Mouse (Mus musculus) lung, embryonic 16.5 days (tissue): ENCODE measurements around the gene Gm11032. TPM values are rescaled to one million over a fixed set of nuclear protein-coding genes. Genes with fewer than 3 reads are reported as not detected.

Source experiments
- ATAC-seq: fragments of 200-750 bp; cut with Nextera tagmentation; 2 replicates; pipeline ENCODE4 v1.8.0; 2017; ENCODE audit warnings: low read depth, mild to moderate bottlenecking, moderate library complexity
- H3K27ac ChIP-seq: fragments of 300-500 bp; sonication (generic); 2 replicates; pipeline ENCODE4 v1.5.1; 2014; ENCODE audit warnings: mild to moderate bottlenecking, control low read depth, low read length
- H3K27me3 ChIP-seq: fragments of 300-500 bp; sonication (generic); 2 replicates; pipeline ENCODE4 v1.6.1; 2014; ENCODE audit warnings: low read depth, low read length, mixed read lengths; ENCODE audit not compliant: control insufficient read depth, insufficient read depth
- H3K36me3 ChIP-seq: fragments of 300-500 bp; sonication (generic); 2 replicates; pipeline ENCODE4 v1.6.1; 2014; ENCODE audit warnings: low read length; ENCODE audit not compliant: control insufficient read depth, insufficient read depth
- H3K4me1 ChIP-seq: fragments of 300-500 bp; sonication (generic); replicated peaks from 2 replicates; pipeline ENCODE4 v1.6.1; 2014; ENCODE audit warnings: low read length, mixed read lengths; ENCODE audit not compliant: control insufficient read depth, insufficient read depth
- H3K4me2 ChIP-seq: fragments of 300-500 bp; sonication (generic); 2 replicates; pipeline ENCODE4 v1.6.1; 2014; ENCODE audit warnings: low read depth, low read length, control low read depth
- H3K4me3 ChIP-seq: fragments of 300-500 bp; sonication (generic); 2 replicates; pipeline ENCODE4 v1.5.1; 2014; ENCODE audit warnings: mild to moderate bottlenecking, low read length, control low read depth
- H3K9ac ChIP-seq: fragments of 300-500 bp; sonication (generic); 2 replicates; pipeline ENCODE4 v1.6.1; 2014; ENCODE audit warnings: low read length, control low read depth
- H3K9me3 ChIP-seq: fragments of 300-500 bp; sonication (generic); 2 replicates; pipeline ENCODE4 v1.6.1; 2016; ENCODE audit warnings: low read length; ENCODE audit not compliant: control insufficient read depth
- WGBS: fragments of 180-500 bp; shearing (Covaris S2); extraction: QIAGEN DNeasy Blood & Tissue Kit; methylation state at CpG from one replicate; pipeline ENCODE4 v1.1.7; 2014; 5-methylcytosine and 5-hydroxymethylcytosine counted together
- polyA plus RNA-seq: library from polyadenylated mRNA; unstranded; fragments of >200 nt; fragmentation: Nextera tagmentation; extraction: Ambion mirVana; gene quantifications from 2 replicates; pipeline ENCODE4 v1.2.1, GENCODE M21; 2015

Gm11032 gene
- polyA plus RNA-seq, 1 experiment from 2014 or later: not detected

DNA sequence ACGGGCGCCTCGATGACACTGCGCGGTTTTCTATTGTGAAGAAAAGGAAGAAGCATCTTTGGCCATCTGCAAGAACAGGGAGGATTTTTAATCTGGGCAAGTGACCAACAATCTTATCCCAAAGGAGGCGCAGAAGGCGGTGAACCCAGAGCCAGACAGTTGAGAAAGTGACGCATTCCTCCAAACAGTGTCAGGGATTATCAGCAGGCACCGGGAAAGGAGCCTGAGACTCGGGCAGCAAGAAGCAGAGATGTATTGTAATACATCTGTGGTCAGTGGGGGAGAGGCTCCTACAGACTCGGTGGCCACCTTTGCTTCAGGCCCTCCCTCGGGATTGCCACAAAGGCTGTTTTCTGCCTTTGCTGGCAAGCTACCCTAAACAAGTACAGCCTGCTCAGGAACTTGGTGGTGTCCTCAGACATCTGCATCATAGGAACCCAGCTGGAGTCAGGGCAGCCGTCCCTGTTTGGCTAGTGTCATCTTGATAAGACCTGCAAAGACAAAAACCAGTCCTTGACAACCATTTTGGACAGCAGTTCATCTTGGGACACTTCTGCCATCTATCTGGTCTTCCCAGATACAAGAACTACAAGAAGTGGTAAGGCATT, 738 bp downstream of the Gm11032 start:
- no peak overlapping the region for H3K4me2 ChIP-seq
- H3K9me3 ChIP-seq: no peaks in the 10 kb centered on the region
- no peaks in the 10 kb centered on the region for H3K36me3 ChIP-seq
- WGBS: 36% methylated on average over 13 of the region's 13 CpGs
- no peak overlapping the region for H3K27ac ChIP-seq
- no peak overlapping the region for H3K9ac ChIP-seq
- peak; percentile 28; the same call in 1 of the 2 replicates for ATAC-seq
- no peaks in the 10 kb centered on the region for H3K27me3 ChIP-seq
- no peaks in the 10 kb centered on the region for H3K4me1 ChIP-seq
- H3K4me3 ChIP-seq: no peak overlapping the region

GRCm38 (mm10) chr11:4621866-4622265, 2.0 kb downstream of the Gm11032 start:
- H3K27me3 ChIP-seq: no peaks in the 10 kb centered on the region
- WGBS: 58% methylated on average over 4 of the region's 4 CpGs
- H3K36me3 ChIP-seq: no peaks in the 10 kb centered on the region
- H3K27ac ChIP-seq: no peak overlapping the region
- H3K4me3 ChIP-seq: no peak overlapping the region
- no peak overlapping the region for H3K4me2 ChIP-seq
- H3K4me1 ChIP-seq: no peaks in the 10 kb centered on the region
- ATAC-seq: no peak
- no peaks in the 10 kb centered on the region for H3K9me3 ChIP-seq
- H3K9ac ChIP-seq: no peak overlapping the region

- H3K4me3 ChIP-seq: no peak overlapping the region
- H3K27ac ChIP-seq: no peak overlapping the region
- no peak overlapping the region for H3K4me2 ChIP-seq
- H3K27me3 ChIP-seq: no peaks in the 10 kb centered on the region
- 47% methylated on average over 7 of the region's 7 CpGs for WGBS
- 0 out of 2 replicates have a peak, but pooled peaks have one; percentile 28 for ATAC-seq
- no peaks in the 10 kb centered on the region for H3K4me1 ChIP-seq
- H3K9ac ChIP-seq: no peak overlapping the region
- H3K9me3 ChIP-seq: no peaks in the 10 kb centered on the region
- H3K36me3 ChIP-seq: no peaks in the 10 kb centered on the region
Observed at GRCm38 (mm10) chr11:4622442-4622986, 2.6 kb downstream of the Gm11032 start.

DNA sequence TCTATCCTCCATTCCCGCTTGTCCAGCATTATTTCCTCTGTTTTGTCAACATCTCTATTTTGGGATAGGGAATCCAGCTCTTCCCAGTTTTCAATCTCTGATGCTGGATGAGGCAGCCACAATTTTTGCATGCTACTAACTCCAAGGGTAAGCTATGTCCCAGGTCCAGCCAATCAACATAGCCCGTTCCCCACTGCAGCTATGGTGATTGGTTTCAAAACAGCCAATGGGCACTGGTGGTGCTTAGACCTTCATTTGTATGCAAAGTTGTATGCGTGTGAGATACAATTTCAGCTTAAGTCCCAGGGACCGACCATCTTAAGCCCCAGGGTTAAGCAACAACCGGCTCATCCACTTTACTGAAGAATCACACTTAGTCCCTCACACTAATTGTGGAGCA, 3.1 kb downstream of the Gm11032 start:
- no peaks in the 10 kb centered on the region for H3K4me1 ChIP-seq
- no peak overlapping the region for H3K27ac ChIP-seq
- WGBS: 61% methylated on average over 5 of the region's 5 CpGs
- H3K4me3 ChIP-seq: no peak overlapping the region
- ATAC-seq: no peak
- no peaks in the 10 kb centered on the region for H3K36me3 ChIP-seq
- no peaks in the 10 kb centered on the region for H3K27me3 ChIP-seq
- H3K9me3 ChIP-seq: no peaks in the 10 kb centered on the region
- H3K4me2 ChIP-seq: no peak overlapping the region
- no peak overlapping the region for H3K9ac ChIP-seq

DNA sequence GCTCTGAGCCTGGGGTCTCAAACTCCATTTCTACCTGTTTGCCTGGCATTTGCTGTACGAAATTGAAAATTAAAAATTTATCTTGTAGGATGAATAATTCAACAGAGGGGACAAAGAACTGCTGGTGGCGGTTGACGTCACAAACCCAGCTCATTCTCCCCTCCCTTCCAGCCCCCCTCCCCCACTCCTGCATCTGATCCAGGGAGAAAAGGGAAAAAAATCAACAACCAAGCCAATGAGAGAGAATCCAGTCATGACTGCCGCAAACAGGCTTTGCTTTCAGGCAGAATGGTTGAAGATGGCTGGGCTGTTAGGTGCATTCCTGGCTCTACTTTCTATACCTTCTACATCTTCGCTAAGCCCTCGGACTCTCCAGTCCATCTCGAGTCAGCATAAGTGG, 6.1 kb downstream of the Gm11032 start:
- Histone ChIP-seq H3K36me3 (no peaks in the 10 kb centered on the region), H3K9me3 (no peaks in the 10 kb centered on the region), H3K4me3 (no peak overlapping the region), H3K4me1 (peaks cover 7% of the 10 kb centered on the region), H3K27ac (no peak overlapping the region), H3K9ac (no peak overlapping the region), H3K27me3 (no peaks in the 10 kb centered on the region), H3K4me2 (no peak overlapping the region)
- WGBS: 73% methylated on average over 7 of the region's 7 CpGs
- no peak for ATAC-seq

- 66% methylated on average over 7 of the region's 7 CpGs for WGBS
- H3K4me3 ChIP-seq: no peak overlapping the region
- peaks cover 7% of the 10 kb centered on the region for H3K4me1 ChIP-seq
- H3K4me2 ChIP-seq: no peak overlapping the region
- H3K9me3 ChIP-seq: no peaks in the 10 kb centered on the region
- H3K9ac ChIP-seq: no peak overlapping the region
- H3K27me3 ChIP-seq: no peaks in the 10 kb centered on the region
- H3K36me3 ChIP-seq: no peaks in the 10 kb centered on the region
- no peak overlapping the region for H3K27ac ChIP-seq
- ATAC-seq: no peak
Observed at GRCm38 (mm10) chr11:4627636-4628035, 7.8 kb downstream of the Gm11032 start.

GRCm38 (mm10) chr11:4629861-4630280, 10.0 kb downstream of the Gm11032 start:
- no peak overlapping the region for H3K4me3 ChIP-seq
- no peaks in the 10 kb centered on the region for H3K9me3 ChIP-seq
- WGBS: 15% methylated on average over 8 of the region's 8 CpGs
- H3K27ac ChIP-seq: no peak overlapping the region
- no peaks in the 10 kb centered on the region for H3K27me3 ChIP-seq
- no peak overlapping the region for H3K4me2 ChIP-seq
- peaks cover 7% of the 10 kb centered on the region for H3K4me1 ChIP-seq
- H3K36me3 ChIP-seq: no peaks in the 10 kb centered on the region
- peak; percentile 68 for ATAC-seq
- no peak overlapping the region for H3K9ac ChIP-seq

DNA sequence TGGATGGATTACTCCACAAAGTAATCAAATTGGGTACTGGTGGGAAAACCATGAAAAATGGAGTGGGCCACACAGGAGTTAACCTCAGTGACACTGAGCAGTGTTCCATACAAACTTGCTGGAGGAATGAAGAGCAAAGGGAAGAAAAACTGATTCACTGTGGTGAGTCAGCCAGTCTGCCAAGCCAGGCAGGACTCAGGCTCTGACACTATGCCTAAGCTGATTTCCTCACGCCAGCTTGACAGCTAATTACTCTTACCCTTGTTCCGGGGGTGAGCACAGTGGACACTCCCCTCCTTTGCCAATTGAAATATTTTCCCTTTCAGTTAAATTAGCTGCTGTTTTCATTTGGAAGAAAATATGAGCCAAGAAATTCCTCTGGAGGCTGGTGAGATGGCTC, 13.6 kb downstream of the Gm11032 start:
- Histone ChIP-seq H3K4me1 (peaks cover 14% of the 10 kb centered on the region), H3K4me2 (no peak overlapping the region), H3K27ac (no peak overlapping the region), H3K36me3 (no peaks in the 10 kb centered on the region), H3K9me3 (no peaks in the 10 kb centered on the region), H3K27me3 (no peaks in the 10 kb centered on the region), H3K4me3 (no peak overlapping the region), H3K9ac (no peak overlapping the region)
- WGBS: 24% methylated on average over 2 of the region's 2 CpGs
- ATAC-seq: no peak

DNA sequence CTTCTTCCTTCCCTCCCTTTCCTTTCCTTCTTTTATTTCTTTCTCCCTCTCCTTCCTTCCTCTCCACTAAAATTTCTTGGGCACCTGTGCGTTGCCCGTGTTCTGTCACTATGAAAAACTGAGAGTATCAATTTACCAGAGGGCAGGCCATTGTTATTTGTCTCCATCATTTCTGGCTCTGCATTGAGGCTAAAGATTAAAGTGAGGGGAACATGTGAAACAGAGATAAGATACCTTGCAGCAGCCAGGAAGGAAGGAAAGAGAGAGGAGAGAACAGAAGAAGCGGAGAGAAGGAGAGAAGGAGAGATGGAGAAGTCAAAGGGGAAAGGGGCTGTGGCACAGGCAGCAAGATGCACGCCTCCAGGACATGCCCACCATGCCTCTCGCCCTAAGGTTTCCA, 14.5 kb downstream of the Gm11032 start:
- no peaks in the 10 kb centered on the region for H3K36me3 ChIP-seq
- H3K4me2 ChIP-seq: no peak overlapping the region
- H3K27me3 ChIP-seq: no peaks in the 10 kb centered on the region
- no peak overlapping the region for H3K4me3 ChIP-seq
- peaks cover 21% of the 10 kb centered on the region for H3K4me1 ChIP-seq
- ATAC-seq: no peak
- no peak overlapping the region for H3K27ac ChIP-seq
- 53% methylated on average over 5 of the region's 5 CpGs for whole genome bisulfite sequencing
- no peak overlapping the region for H3K9ac ChIP-seq
- no peaks in the 10 kb centered on the region for H3K9me3 ChIP-seq
